Mouse (Mus musculus): ENCODE measurements around the gene Crispld2.

Crispld2 gene

GRCm38 (mm10) chr8:120037199-120037598, 45.0 kb downstream of the Crispld2 start:
- no peak for DNase-seq

- no peak for DNase-seq
Measured at GRCm38 (mm10) chr8:120037611-120038010, 45.4 kb downstream of the Crispld2 start.

GRCm38 (mm10) chr8:120038741-120039140, 46.5 kb downstream of the Crispld2 start:
- DNase-seq: no peak

- DNase-seq: no peak
Measured at GRCm38 (mm10) chr8:120039313-120039919, 47.2 kb downstream of the Crispld2 start.

DNA sequence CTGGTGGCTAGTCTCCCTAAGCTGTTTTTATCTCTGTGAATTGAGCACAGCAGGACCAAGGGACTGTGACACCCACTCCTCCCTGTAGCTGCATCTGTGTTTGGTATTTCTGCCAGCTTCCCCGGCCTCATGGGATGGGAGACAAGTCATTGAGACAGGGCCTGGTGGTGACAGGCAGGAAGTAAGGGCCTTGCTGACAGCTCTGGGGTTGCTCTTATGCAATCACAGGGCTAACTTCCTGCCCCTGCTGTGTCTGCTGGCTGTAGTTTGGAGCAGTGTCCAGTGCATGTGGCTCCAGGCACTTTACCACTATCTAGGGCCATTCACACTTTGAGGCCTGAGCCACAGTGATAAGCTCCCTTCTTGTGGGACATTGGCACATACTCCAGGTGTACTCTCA, 48.6 kb downstream of the Crispld2 start:
- DNase-seq: no peak

- DNase-seq: no peak
Measured at GRCm38 (mm10) chr8:120042542-120043312, 50.5 kb downstream of the Crispld2 start.

GRCm38 (mm10) chr8:120044907-120045306, 52.7 kb downstream of the Crispld2 start:
- DNase-seq: no peak

DNA sequence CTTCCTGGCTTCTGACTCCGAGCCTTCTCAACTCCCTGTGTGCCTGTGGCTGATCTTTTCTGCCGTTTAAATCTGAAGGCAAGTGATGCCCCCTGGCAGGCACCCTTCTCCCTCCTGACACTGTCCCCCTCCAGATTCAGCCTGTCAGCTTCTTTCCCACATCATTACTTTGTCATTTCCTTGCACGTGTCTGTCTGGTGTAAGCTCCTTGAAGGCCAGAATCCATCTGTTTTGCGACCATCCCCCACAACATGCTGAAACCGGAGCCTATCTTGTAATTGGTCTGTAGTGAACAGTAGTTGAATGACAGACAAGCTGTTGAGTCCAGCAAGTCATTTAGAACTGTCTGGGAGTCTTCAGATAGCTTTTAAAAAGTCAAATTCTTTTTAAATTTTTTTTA, 53.2 kb downstream of the Crispld2 start:
- no peak for DNase-seq

DNA sequence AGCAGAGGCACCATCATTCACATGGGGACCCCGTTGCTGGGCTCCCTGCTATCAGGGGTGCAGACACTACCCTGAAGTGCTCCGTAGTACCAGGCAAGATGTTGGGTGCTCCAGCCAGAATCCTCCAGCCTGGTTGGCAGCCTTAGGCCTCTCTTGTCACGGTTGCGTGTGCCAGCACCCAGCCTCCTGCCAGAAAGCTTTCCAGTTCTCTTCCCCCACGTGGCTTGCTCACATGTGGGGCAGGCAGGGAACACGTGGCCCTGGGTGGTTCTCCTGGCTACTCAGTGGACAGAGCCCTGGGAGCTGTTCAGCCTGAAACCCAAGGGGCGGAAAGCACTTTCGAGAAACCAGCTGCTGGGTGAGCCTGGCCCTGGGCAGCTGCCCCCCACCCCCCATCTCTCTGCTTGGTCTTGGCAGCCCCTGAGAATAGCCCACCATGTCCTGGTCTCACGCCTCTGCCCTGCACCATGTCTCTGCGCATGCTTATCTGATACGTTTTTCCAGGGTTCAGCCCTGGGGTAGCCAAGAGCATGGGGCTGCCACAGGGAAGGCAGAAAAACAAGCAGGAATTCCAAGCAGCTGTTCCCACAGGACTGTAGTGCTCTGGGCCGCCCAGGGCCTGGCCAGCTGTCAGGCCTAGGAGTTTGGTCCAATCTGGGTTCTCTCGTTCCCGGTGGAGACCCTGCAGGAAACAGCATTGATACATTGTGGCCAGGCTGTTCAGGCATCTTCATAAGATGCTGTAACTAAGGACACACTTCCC, 54.2 kb downstream of the Crispld2 start:
- peak; percentile 80 for DNase-seq

GRCm38 (mm10) chr8:120049949-120050348, 57.7 kb downstream of the Crispld2 start:
- no peak for DNase-seq

DNA sequence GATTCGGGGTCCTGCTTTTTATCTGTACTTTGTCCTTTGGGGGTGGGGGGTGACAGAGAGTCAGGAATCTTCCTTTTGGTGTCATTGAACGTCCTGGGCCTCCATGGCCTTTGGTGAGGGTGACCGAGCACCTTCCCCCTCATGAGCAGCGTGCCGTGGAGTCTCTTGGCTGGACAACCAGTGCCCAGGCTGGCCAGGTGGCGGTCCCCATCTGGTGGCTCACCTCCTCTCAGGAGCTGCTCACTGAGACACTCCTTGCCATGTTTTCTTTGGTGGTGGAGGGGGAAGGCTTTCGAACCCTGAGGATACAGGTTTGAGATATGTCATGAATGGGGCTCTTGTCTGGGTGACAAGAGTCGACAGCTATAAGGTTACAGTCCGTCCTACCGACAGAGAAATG, 58.1 kb downstream of the Crispld2 start:
- DNase-seq: no peak

- DNase-seq: no peak
Measured at GRCm38 (mm10) chr8:120051006-120051405, 58.8 kb downstream of the Crispld2 start.

DNA sequence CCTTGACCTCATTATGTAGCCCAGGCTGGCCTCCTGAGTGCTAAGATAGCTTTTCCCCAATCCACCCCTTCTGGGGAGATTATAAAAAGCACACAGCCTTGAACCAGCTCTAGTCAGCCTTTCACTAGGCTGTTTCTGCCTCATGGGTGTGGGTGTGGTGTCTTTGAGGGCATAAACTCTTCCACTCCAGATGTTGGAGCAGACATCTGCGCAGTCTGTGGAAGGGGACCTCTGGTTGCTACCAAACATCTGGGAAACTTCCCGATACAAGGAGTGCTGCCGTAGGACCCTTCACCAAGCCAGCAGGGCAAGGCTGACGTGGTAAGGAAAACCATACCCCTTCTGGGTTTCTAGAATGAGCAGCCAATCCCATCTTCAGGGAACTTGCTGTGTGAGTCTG, 59.7 kb downstream of the Crispld2 start:
- DNase-seq: no peak

GRCm38 (mm10) chr8:120052318-120052717, 60.1 kb downstream of the Crispld2 start:
- DNase-seq: no peak

DNA sequence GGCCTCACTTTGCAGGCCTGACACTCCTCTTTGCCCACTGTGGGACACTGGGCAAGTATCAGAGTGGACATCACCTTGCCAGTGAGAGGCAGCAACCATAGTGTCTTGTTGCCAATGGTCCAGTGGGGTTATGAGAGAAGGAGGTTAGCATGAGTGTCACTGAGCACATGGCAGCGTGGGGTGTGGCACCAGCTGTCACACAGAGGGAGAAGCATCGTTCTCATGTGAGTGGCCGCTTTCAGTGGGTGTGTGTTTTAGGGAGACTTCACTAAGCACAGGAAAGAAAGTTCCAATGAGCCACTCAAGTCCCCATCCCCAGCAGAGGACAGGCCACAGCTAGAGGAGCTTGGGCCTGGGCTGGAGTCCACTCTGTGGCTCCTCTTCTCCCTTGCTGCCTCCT, 62.6 kb downstream of the Crispld2 start:
- DNase-seq: no peak

- DNase-seq: no peak
Measured at GRCm38 (mm10) chr8:120057078-120057477, 64.8 kb downstream of the Crispld2 start.

DNA sequence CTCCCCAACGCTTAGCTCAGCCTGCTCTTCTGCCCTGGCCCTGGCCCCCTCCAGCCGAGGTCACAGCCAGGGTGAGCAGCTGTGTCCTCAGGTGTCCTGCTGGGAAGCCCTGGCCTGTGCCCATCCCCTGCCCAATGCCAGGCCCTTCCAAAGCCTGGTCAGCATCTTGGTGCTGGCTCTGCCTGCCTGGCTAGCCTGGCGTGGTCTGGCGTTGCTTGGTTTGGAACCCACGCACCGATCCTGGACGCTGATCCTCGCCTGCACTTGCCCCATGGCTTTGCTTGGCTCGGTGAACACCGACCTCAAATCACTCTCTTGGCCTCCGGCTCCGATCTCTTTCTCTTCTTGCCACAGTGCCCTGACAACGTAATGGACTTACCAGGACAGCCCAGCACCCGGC, 70.5 kb downstream of the Crispld2 start:
- peak; percentile 34 for DNase-seq

- DNase-seq: no peak
Measured at GRCm38 (mm10) chr8:120063326-120063725, 71.1 kb downstream of the Crispld2 start.

GRCm38 (mm10) chr8:120065611-120066010, 73.4 kb downstream of the Crispld2 start:
- no peak for DNase-seq

- no peak for DNase-seq
Measured at GRCm38 (mm10) chr8:120066226-120066625, 74.0 kb downstream of the Crispld2 start.

DNA sequence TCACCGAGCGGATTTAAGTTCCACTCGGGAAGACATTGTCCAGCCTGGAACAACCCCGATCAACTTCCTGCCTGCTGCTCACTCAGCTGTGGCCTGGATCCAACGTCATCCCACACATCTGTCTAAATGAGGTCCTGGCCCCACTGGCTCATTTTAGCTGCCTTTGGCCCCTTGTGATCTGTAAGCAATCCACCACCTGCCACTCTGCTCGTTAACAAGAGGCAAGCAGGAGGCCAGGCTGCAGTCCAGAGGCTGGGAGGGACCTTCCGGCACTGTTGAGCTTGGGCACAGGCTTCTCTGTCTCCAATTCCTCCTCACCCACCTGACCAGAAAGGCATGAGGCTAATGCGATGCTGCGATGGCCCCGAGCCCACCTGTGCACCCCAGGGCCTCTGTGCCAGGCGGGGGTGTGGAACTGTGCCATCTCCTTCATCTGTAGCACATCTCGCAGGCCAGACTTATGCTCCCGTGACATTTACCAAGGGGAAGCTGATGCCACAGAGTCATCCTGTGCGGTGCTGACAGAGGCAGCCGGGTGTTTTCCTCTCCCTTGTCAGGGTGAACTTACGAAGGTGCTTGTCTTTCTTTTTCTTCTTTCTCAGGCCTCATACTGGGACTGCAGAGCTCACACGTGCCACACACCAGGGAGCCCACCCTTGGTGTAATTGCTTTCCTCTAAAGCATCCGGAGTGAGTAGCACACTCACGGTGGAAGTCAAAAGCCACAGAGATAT, 75.9 kb downstream of the Crispld2 start:
- DNase-seq: peak; percentile 63

GRCm38 (mm10) chr8:120071684-120072083, 79.4 kb downstream of the Crispld2 start:
- peak; percentile 87 for DNase-seq

DNA sequence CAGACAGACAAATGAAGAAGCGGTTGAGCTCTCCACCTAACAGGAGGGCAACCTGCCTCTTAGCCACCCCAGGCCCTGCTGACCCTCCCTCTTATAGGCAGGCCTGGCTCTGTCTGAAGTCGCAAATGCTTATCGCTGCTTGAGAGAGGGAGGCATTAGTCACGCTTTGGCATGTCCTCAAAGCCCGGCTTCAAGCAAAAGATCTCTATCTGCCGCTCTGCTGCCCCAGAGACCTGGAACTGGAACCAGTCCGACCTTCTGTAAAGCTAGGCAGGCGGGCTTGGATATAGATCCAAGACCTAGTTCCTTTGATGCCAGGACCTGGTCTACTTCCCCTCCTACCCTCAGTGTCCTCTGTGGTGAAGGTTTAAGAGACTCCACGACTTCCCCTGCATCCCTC, 80.0 kb downstream of the Crispld2 start:
- peak; percentile 70 for DNase-seq

All from cerebellum, adult 8-10 months (tissue).